Mouse (Mus musculus) stomach, embryonic 15.5 days (tissue): Measurements from ENCODE around the gene Abca8b. TPM values are rescaled to one million over a fixed set of nuclear protein-coding genes. Genes with fewer than 3 reads are reported as not detected.

Experiments
- ATAC-seq: fragments of 200-750 bp; cut with Nextera tagmentation; 2 replicates; pipeline ENCODE4 v1.8.0; 2017; ENCODE audit warnings: low read depth, moderate number of reproducible peaks, moderate TSS enrichment; ENCODE audit not compliant: insufficient read depth, low FRiP score
- H3K27ac ChIP-seq: fragments of 300-500 bp; sonication (generic); 2 replicates; pipeline ENCODE4 v1.5.1; 2015; ENCODE audit warnings: mild to moderate bottlenecking, inconsistent platforms
- H3K27me3 ChIP-seq: fragments of 300-500 bp; sonication (generic); replicated peaks from 2 replicates; pipeline ENCODE4 v1.6.1; 2015; ENCODE audit warnings: inconsistent platforms
- H3K36me3 ChIP-seq: fragments of 300-500 bp; sonication (generic); 2 replicates; pipeline ENCODE4 v1.6.1; 2015; ENCODE audit warnings: inconsistent platforms
- H3K4me1 ChIP-seq: fragments of 300-500 bp; sonication (generic); 2 replicates; pipeline ENCODE4 v1.6.1; 2015; ENCODE audit warnings: inconsistent platforms
- H3K4me2 ChIP-seq: fragments of 300-500 bp; sonication (generic); 2 replicates; pipeline ENCODE4 v1.6.1; 2015; ENCODE audit warnings: mild to moderate bottlenecking, inconsistent platforms
- H3K4me3 ChIP-seq: fragments of 300-500 bp; sonication (generic); replicated peaks from 2 replicates; pipeline ENCODE4 v1.5.1; 2015; ENCODE audit warnings: inconsistent platforms
- H3K9ac ChIP-seq: fragments of 300-500 bp; sonication (generic); 2 replicates; pipeline ENCODE4 v1.6.1; 2015; ENCODE audit warnings: inconsistent platforms
- H3K9me3 ChIP-seq: fragments of 300-500 bp; sonication (generic); 2 replicates; pipeline ENCODE4 v1.6.1; 2016; ENCODE audit warnings: inconsistent platforms
- WGBS: fragments of 180-500 bp; shearing (Covaris S2); methylation state at CpG from one replicate; pipeline ENCODE4 v1.1.7; 2015; 5-methylcytosine and 5-hydroxymethylcytosine counted together
- polyA plus RNA-seq: library from polyadenylated mRNA; unstranded; fragments of >200 nt; fragmentation: Nextera tagmentation; extraction: Ambion mirVana; gene quantifications from 2 replicates; pipeline ENCODE4 v1.2.1, GENCODE M21; 2015

Gene Abca8b
- polyA plus RNA-seq, 1 experiment from 2014 or later = 0.81 TPM

DNA sequence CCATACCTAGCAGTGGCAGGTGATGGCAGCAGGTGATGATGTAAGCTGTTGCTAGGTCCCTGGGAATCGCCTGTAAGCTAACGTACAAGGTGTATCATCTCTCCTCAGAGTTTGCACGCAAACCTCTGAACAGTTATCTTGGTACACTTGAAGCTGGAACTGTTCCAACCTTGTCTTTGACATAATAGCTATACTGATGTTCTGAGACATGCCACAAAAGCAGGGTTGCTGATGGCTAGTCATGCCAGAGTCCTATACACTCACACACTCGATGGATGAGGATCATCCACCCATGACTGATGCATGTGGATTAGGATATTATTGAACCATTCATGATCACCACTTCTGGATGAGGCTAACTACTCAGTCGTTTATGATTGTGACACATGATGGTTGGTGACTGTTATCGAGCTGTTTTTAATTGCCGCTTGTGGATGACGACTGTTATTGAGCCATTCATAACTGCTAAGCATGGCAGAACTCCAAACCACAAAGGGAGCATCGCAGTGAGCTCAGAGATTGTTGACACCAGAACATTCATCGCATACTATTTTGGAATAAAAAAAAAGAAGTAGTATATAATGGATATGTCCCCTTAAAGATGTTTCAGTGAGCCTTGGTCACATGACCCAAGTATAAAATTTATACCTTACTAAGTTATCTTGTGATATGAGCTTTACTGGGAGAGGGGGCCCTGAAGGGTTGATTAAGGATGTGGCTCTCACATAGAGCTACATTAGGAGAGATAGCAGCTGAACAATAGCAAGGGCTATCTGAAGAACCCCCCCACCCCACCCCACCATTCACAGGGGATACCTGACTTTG is 87.2 kb downstream of the Abca8b start:
- Histone ChIP-seq H3K4me3 (no peak overlapping the region), H3K9ac (no peak overlapping the region), H3K4me1 (no peaks in the 10 kb centered on the region), H3K4me2 (no peak overlapping the region), H3K27ac (no peak overlapping the region), H3K27me3 (no peaks in the 10 kb centered on the region), H3K36me3 (no peaks in the 10 kb centered on the region), H3K9me3 (no peaks in the 10 kb centered on the region)
- ATAC-seq = no peak
- 79% methylated on average over 10 of the region's 10 CpGs for WGBS

DNA sequence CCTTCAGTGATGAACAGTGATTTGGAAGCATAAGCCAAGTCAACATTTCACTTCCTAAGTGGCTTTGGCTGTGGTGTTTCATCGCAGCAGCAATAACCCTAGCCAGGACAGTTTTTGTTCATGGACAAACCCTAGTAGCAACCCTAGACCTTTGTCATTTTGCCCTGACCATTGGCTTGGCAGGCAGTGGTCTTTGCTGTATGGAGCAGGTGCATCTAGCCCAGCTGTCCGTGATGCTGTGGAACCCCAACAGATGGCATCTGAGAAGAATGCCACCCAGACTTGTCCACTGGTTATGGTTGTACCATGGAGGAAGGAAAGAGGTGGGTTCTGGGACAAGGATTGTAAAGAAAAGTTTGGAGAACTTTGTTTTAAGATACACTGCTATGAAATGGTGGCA is 88.1 kb downstream of the Abca8b start:
- Histone ChIP-seq H3K27me3 (no peaks in the 10 kb centered on the region), H3K4me1 (no peaks in the 10 kb centered on the region), H3K9ac (no peak overlapping the region), H3K4me3 (no peak overlapping the region), H3K27ac (no peak overlapping the region), H3K9me3 (no peaks in the 10 kb centered on the region), H3K36me3 (no peaks in the 10 kb centered on the region), H3K4me2 (no peak overlapping the region)
- 89% methylated on average over 2 of the region's 2 CpGs for WGBS
- no peak for ATAC-seq

DNA sequence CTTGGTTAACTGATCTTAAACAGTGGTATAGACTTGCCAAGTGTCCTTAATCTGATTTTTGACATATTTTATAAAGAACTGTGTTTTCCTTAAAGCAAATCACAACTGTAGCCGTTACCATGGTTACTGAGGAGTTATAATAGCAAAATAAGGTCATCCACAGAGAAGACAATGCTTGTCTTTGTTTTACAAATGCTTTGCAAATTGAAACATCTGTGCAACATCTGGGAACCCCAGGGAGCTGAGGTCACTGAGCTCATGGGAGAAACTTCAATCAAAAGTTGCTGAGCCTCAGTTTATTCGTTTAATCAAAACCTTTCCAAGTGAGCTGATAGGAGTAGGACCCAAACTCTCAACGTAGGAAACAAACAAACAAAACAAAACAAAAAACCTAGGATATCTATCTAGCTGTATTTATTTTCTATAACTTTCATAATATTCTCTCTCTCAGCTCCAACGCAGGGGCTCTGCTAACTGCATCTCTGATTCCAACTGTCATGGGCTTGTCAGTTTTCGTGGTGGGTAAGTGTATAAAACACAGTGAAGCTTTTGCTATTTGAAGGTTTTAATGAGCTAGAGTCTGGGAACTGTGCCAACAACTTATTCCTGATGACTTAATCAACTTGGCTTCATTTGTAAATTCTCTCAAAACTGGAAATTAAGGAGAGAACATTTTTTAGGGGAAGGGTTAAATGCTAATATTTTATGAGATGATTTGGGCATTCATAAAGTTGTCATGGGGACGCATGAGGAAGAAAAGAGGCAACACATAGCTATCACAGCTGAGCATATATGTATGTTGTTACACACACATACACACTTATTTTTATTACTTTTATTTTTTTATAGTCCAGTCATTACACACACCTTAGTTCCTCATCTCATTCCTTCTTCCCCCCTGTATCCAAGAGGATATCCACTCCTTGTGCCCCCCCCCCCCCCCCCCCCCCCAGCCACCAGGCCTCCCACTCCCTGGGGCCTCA is 92.7 kb downstream of the Abca8b start:
- no peak overlapping the region for H3K4me2 ChIP-seq
- no peaks in the 10 kb centered on the region for H3K4me1 ChIP-seq
- no peak overlapping the region for H3K9ac ChIP-seq
- no peaks in the 10 kb centered on the region for H3K27me3 ChIP-seq
- no peak overlapping the region for H3K27ac ChIP-seq
- no peak; the same call in 1 of the 2 replicates for ATAC-seq
- no peaks in the 10 kb centered on the region for H3K36me3 ChIP-seq
- WGBS = 40% methylated on average over 6 of the region's 6 CpGs
- H3K9me3 ChIP-seq = no peaks in the 10 kb centered on the region
- H3K4me3 ChIP-seq = no peak overlapping the region

DNA sequence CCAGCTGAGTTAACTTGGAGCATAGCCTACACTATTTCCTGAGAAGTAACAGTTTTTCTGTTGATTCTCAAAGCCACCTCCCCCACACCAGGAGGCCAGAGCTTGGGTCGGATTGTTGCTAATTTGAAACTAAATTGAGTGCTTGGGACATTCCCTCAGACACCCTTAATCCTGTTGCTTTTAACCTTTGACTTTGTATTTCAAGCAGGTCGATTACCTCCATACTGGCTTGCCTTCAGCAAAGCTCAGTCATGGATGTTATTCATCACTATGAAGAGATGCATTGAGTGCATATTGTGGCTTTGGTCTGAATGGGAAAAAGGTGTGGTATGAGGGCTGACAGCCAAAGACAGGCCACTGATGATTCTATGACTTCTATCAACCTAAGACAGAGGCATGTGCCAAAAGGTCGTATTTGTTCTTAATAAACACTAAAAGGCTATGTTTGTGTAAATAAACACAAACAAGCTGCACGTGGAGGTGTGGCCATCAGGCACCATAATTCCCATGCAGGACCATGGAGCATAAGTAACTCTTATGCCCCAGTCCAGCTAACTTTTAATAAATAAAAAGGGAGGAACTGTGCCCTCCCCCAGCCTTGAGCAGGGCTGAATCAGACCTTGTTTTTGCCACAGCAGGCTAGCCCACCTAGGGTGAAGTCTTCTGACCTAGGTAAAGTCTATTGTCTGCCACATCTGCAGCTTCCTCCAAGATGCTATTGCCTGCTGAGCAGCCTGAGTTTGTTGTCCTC is 95.0 kb downstream of the Abca8b start:
- H3K36me3 ChIP-seq = no peaks in the 10 kb centered on the region
- no peaks in the 10 kb centered on the region for H3K9me3 ChIP-seq
- no peaks in the 10 kb centered on the region for H3K4me1 ChIP-seq
- 33% methylated on average over 4 of the region's 4 CpGs for WGBS
- H3K27ac ChIP-seq = no peak overlapping the region
- H3K4me2 ChIP-seq = no peak overlapping the region
- no peak for ATAC-seq
- no peaks in the 10 kb centered on the region for H3K27me3 ChIP-seq
- H3K9ac ChIP-seq = no peak overlapping the region
- H3K4me3 ChIP-seq = no peak overlapping the region

DNA sequence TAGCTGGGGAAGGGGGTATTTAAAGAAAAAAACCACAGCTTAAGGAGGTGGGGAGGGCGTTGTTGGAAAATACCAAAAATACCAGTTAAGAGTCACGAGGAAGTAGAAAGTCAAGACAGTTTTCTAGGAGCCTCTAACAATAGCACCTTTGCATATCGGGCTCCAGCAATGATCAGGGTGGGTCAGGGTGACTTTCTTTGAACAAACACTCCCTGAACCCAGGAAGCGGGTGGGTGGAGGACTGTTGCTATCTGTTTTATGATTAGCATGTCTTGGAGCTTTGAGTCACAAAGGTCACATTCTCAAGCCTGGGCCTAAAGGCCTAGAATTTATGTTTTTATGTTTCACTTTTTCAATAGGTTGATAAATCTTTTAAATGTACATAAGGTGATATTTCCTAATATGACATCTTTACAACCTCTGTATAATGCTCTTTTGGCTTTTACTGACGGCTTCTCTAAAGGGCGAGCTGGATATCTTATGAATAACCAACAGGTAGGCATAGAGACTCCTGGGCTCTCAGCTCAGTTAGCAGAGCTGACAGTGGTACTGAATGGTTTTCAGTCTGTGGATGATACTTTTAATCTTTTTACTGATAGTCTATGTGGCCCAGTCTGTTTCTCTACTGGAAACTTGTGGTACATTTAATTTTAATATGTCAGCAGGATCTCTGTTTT is 96.7 kb downstream of the Abca8b start:
- Histone ChIP-seq H3K27me3 (no peaks in the 10 kb centered on the region), H3K4me2 (no peak overlapping the region), H3K27ac (no peak overlapping the region), H3K4me1 (no peaks in the 10 kb centered on the region), H3K9me3 (no peaks in the 10 kb centered on the region), H3K9ac (no peak overlapping the region), H3K36me3 (no peaks in the 10 kb centered on the region), H3K4me3 (no peak overlapping the region)
- 83% methylated on average over 6 of the region's 6 CpGs for WGBS
- no peak for ATAC-seq

DNA sequence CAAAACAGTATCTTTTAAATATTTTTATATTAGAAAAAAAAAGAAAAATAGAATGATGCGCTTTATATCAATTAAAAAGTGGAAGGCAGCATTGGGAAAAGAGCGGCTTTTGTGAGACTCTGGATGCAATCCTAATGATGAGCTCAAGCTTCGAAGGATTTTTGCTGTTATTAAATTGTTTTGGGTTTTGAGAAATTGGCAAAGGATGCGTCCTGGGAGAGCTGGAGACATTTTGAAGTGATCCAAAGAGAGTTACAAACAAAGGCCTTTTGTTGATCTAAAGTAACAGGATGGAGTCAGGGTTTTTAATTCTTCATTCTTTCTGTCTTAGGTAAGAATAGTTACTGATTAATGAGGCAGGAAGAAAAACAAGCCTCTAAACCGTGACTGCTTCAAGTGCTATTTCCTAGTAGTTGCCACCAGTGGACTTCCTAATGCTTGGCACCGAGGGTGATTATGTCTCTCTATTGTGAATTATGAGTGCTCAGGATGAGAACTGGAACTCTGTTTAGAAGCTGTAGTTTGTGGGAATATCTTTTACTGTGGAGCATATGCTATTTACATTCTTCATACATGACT is 99.6 kb downstream of the Abca8b start:
- ATAC-seq = no peak
- H3K9me3 ChIP-seq = no peaks in the 10 kb centered on the region
- 60% methylated on average over 6 of the region's 6 CpGs for WGBS
- no peaks in the 10 kb centered on the region for H3K27me3 ChIP-seq
- H3K36me3 ChIP-seq = no peaks in the 10 kb centered on the region
- no peak overlapping the region for H3K9ac ChIP-seq
- H3K4me2 ChIP-seq = no peak overlapping the region
- H3K4me3 ChIP-seq = no peak overlapping the region
- H3K27ac ChIP-seq = no peak overlapping the region
- H3K4me1 ChIP-seq = no peaks in the 10 kb centered on the region

DNA sequence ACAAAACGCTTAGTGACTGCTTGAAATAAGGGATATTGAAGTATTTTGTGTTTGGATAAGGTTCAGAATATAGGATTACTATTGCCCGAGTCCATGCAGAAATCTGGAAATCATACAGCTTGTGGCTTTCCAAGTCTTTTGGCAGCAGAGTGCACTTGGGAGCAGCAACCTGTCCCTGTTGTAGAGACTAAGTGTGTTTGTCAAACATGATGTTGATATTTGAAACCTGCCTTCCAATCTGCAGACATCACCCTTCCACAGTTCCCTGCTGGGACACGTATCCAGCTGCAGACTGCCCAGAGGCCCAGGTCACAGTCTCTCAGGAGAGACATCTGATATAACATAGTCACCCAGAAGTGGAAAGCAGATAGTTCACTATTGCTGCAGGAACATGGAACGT is 100.1 kb downstream of the Abca8b start:
- H3K36me3 ChIP-seq = no peaks in the 10 kb centered on the region
- H3K27me3 ChIP-seq = no peaks in the 10 kb centered on the region
- no peak overlapping the region for H3K27ac ChIP-seq
- WGBS = 52% methylated on average over 4 of the region's 4 CpGs
- no peaks in the 10 kb centered on the region for H3K9me3 ChIP-seq
- no peak overlapping the region for H3K4me2 ChIP-seq
- no peak overlapping the region for H3K9ac ChIP-seq
- no peaks in the 10 kb centered on the region for H3K4me1 ChIP-seq
- no peak for ATAC-seq
- no peak overlapping the region for H3K4me3 ChIP-seq

DNA sequence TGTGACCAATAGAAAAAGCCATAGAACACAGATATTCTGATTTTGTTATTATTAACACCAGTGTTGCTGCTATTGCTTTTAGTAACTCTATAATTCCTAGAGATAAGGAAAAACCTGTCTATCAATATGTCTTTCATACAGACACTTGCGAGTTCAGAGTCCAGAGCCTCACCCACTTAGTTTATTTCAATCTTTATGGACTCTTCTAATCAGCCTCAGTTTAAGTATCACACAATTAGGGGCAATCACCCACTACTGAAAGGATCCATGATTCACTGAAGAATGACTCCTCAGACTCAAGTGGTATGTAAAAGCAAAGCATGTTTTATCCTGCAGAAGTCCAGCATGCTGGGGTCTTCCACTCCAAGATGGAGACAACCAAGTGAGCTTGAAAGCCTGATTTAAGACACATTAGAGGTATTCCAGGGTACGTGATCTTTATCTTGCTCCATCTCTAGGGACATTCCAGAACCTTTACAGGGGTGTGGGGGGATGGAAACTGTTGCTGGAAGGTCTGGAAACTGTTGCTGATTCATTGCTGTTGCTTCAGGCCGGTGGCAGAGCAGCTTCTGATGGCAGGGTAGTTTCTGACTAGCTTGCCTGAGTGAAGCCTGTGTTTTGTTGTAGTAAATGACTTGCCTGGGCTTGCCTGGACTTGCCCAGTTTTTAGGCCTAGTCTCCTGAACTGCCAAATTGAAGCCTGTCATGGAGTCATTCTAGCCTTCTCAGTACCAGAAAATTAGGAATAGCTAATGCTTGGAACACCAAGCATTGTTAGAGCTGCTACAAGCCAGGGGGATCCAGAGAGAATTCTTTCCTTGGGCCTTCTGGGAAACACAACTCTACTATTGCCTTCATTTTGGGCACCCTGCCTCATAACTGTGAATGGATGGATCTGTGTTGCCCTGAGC is 101.5 kb downstream of the Abca8b start:
- no peak overlapping the region for H3K27ac ChIP-seq
- no peak for ATAC-seq
- 81% methylated on average over 3 of the region's 3 CpGs for WGBS
- no peak overlapping the region for H3K9ac ChIP-seq
- no peaks in the 10 kb centered on the region for H3K36me3 ChIP-seq
- H3K27me3 ChIP-seq = no peaks in the 10 kb centered on the region
- no peak overlapping the region for H3K4me3 ChIP-seq
- no peaks in the 10 kb centered on the region for H3K4me1 ChIP-seq
- no peak overlapping the region for H3K4me2 ChIP-seq
- no peaks in the 10 kb centered on the region for H3K9me3 ChIP-seq

DNA sequence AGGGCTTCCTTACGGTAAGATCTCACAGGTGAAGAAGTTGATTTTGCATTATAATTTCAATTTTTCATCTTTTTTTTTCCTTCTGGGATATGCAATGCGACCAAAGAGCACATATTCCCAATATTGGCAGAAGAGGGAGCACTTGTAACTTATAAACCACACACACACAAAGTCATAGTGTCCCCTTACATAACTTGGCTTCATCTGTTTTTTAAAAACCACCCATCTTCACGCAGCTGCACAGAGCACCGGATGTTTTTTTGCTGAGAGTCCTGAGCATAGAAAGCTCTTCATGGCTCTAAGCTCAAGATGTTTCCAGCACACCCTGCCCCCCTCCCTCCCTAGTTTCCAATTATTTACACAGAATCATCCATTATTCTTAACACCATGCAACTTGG is 103.7 kb downstream of the Abca8b start:
- no peak overlapping the region for H3K4me2 ChIP-seq
- H3K9ac ChIP-seq = no peak overlapping the region
- no peaks in the 10 kb centered on the region for H3K27me3 ChIP-seq
- H3K4me3 ChIP-seq = no peak overlapping the region
- WGBS = 59% methylated on average over 4 of the region's 4 CpGs
- no peak overlapping the region for H3K27ac ChIP-seq
- no peaks in the 10 kb centered on the region for H3K36me3 ChIP-seq
- H3K9me3 ChIP-seq = no peaks in the 10 kb centered on the region
- ATAC-seq = no peak
- H3K4me1 ChIP-seq = no peaks in the 10 kb centered on the region

DNA sequence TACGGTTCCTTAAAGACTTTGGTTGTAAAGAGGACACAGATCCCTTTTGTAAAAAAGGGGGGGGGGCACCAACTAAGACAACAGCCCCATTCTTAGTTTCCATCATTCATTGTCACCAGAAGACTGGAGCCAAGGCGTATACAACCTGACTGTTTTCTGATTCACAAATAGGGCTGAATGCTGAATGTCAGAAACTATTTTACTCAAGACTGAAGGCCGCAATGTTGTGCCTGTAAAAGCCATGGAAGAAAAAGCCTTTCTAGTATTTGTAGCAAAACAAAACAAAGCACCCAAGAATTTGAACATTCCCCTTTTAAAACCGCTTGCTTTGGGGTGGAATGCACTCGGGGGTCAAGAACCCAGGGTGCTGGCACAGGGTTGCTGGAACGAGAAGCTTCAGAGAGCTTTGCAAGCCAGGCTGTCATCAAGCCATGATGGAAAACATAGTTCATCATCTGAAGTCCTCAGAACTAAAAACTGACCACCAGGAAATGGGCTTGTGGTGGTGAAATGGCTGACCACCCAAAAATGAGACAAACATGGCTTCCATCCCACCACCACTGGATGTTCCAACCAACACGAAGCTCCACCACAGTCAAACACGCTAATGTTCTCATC is 104.2 kb downstream of the Abca8b start:
- Histone ChIP-seq H3K9me3 (no peaks in the 10 kb centered on the region), H3K4me1 (no peaks in the 10 kb centered on the region), H3K27ac (no peak overlapping the region), H3K27me3 (no peaks in the 10 kb centered on the region), H3K9ac (no peak overlapping the region), H3K4me2 (no peak overlapping the region), H3K36me3 (no peaks in the 10 kb centered on the region), H3K4me3 (no peak overlapping the region)
- WGBS = 82% methylated on average over 8 of the region's 8 CpGs
- no peak for ATAC-seq
